Mouse (Mus musculus) ES-CJ7 (cell line): ENCODE data around the gene 1700019D03Rik.

Source experiments
- DNase-seq: peaks from one replicate; pipeline ENCODE4 v3.0.0; 2011; ENCODE audit warnings: low read depth, low spot score

1700019D03Rik gene

GRCm38 (mm10) chr1:53020079-53020478 is at the start of gene 1700019D03Rik:
1700019D03Rik (minus strand) TSS chr1:53020179.
- DNase-seq = no peak

- no peak for DNase-seq
Observed at GRCm38 (mm10) chr1:53063921-53064320, 43.9 kb upstream of the 1700019D03Rik start.

- no peak for DNase-seq
Observed at GRCm38 (mm10) chr1:53061871-53062608, 42.1 kb upstream of the 1700019D03Rik start.

GRCm38 (mm10) chr1:53061340-53061739 is 41.4 kb upstream of the 1700019D03Rik start, which contains the start of gene Mstn:
Mstn (plus strand) TSS chr1:53061640.
- no peak for DNase-seq

GRCm38 (mm10) chr1:53060499-53060898 is 40.5 kb upstream of the 1700019D03Rik start:
- DNase-seq = no peak

GRCm38 (mm10) chr1:53059106-53059505 is 39.1 kb upstream of the 1700019D03Rik start:
- no peak for DNase-seq

GRCm38 (mm10) chr1:53053087-53054022 is 33.4 kb upstream of the 1700019D03Rik start:
- DNase-seq = peak; percentile 57

GRCm38 (mm10) chr1:53049763-53050427 is 29.9 kb upstream of the 1700019D03Rik start:
- no peak for DNase-seq

GRCm38 (mm10) chr1:53037443-53037871 is 17.5 kb upstream of the 1700019D03Rik start:
- DNase-seq = no peak

GRCm38 (mm10) chr1:53032550-53032949 is 12.6 kb upstream of the 1700019D03Rik start:
- peak; percentile 49 for DNase-seq

- DNase-seq = no peak
Observed at GRCm38 (mm10) chr1:53018746-53019505, 1.1 kb downstream of the 1700019D03Rik start.

- no peak for DNase-seq
Observed at GRCm38 (mm10) chr1:53015606-53016005, 4.4 kb downstream of the 1700019D03Rik start.

- no peak for DNase-seq
Observed at GRCm38 (mm10) chr1:53014716-53015115, 5.3 kb downstream of the 1700019D03Rik start.

GRCm38 (mm10) chr1:52986692-52987091 is 33.3 kb downstream of the 1700019D03Rik start:
- no peak for DNase-seq

- DNase-seq = no peak
Observed at GRCm38 (mm10) chr1:52973198-52973597, 46.8 kb downstream of the 1700019D03Rik start.

GRCm38 (mm10) chr1:52971881-52972503 is 48.0 kb downstream of the 1700019D03Rik start:
- no peak for DNase-seq

- peak; percentile 87 for DNase-seq
Observed at GRCm38 (mm10) chr1:52964581-52964980, 55.4 kb downstream of the 1700019D03Rik start.

- no peak for DNase-seq
Observed at GRCm38 (mm10) chr1:52963097-52963496, 56.9 kb downstream of the 1700019D03Rik start.

GRCm38 (mm10) chr1:52960191-52960590 is 59.8 kb downstream of the 1700019D03Rik start:
- DNase-seq = no peak

GRCm38 (mm10) chr1:52956746-52957145 is 63.2 kb downstream of the 1700019D03Rik start:
- DNase-seq = no peak
